Mouse (Mus musculus) embryonic facial prominence, embryonic 14.5 days (tissue): Measurements from ENCODE around the gene Vmn1r55. TPM values are rescaled to one million over a fixed set of nuclear protein-coding genes. Genes with fewer than 3 reads are reported as not detected.

ENCODE experiments used
- ATAC-seq: fragments of 200-750 bp; cut with Nextera tagmentation; 2 replicates; pipeline ENCODE4 v1.8.0; 2017; ENCODE audit warnings: low read depth, moderate number of reproducible peaks, moderate TSS enrichment
- DNase-seq: peaks from one replicate; pipeline ENCODE4 v3.0.0-alpha.2; 2015; ENCODE audit warnings: low spot score
- H3K27ac ChIP-seq: fragments of 300-500 bp; sonication (generic); replicated peaks from 2 replicates; pipeline ENCODE4 v1.5.1; 2014; ENCODE audit warnings: low read depth, mild to moderate bottlenecking, low read length, moderate library complexity
- H3K27me3 ChIP-seq: fragments of 300-500 bp; sonication (generic); replicated peaks from 2 replicates; pipeline ENCODE4 v1.6.1; 2014; ENCODE audit warnings: low read length; ENCODE audit not compliant: control insufficient read depth, insufficient read depth
- H3K36me3 ChIP-seq: fragments of 300-500 bp; sonication (generic); 2 replicates; pipeline ENCODE4 v1.6.1; 2014; ENCODE audit warnings: low read length, mixed read lengths; ENCODE audit not compliant: control insufficient read depth, insufficient read depth
- H3K4me1 ChIP-seq: fragments of 300-500 bp; sonication (generic); 2 replicates; pipeline ENCODE4 v1.6.1; 2014; ENCODE audit warnings: antibody characterized with exemption, low read length; ENCODE audit not compliant: control insufficient read depth, insufficient read depth
- H3K4me2 ChIP-seq: fragments of 300-500 bp; sonication (generic); 2 replicates; pipeline ENCODE4 v1.6.1; 2014; ENCODE audit warnings: low read depth, mild to moderate bottlenecking, low read length, moderate library complexity, mixed read lengths
- H3K4me3 ChIP-seq: fragments of 300-500 bp; sonication (generic); 2 replicates; pipeline ENCODE4 v1.5.1; 2014; ENCODE audit warnings: low read depth, mild to moderate bottlenecking, low read length
- H3K9ac ChIP-seq: fragments of 300-500 bp; sonication (generic); 2 replicates; pipeline ENCODE4 v1.6.1; 2014; ENCODE audit warnings: low read depth, mild to moderate bottlenecking, low read length, moderate library complexity, mixed read lengths
- H3K9me3 ChIP-seq: fragments of 300-500 bp; sonication (generic); 2 replicates; pipeline ENCODE4 v1.6.1; 2016; ENCODE audit warnings: low read length; ENCODE audit not compliant: control insufficient read depth
- WGBS: fragments of 180-500 bp; shearing (Covaris S2); extraction: QIAGEN DNeasy Blood & Tissue Kit; methylation state at CpG from one replicate; pipeline ENCODE4 v1.1.7; 2014; 5-methylcytosine and 5-hydroxymethylcytosine counted together
- polyA plus RNA-seq: library from polyadenylated mRNA; unstranded; fragments of >200 nt; fragmentation: Nextera tagmentation; extraction: Ambion mirVana; gene quantifications from 2 replicates; pipeline ENCODE4 v1.2.1, GENCODE M21; 2014

Gene Vmn1r55
- polyA plus RNA-seq, 1 experiment from 2014 or later = not detected

DNA sequence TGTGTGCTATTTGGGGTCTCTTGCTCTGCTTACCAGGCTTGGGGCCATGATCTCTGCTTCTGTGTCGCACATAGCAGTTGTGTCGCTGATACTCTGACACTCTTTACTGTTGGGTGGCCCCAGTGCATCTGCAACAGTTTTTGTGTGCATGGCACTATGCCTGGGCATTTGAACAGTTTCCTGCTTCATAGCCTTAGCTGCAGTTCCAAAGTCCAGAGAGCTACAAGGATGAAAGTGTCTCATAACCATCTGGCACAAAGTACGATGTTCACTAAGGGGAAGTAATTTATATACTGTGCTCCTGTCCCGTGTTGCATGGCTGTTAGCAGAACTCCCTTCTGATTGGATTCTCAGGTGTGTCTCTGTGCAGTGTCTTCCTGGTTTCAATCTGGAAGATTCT, 61.6 kb downstream of the Vmn1r55 start:
- Histone ChIP-seq H3K4me1 (no peaks in the 10 kb centered on the region), H3K9me3 (no peaks in the 10 kb centered on the region), H3K4me3 (no peak overlapping the region), H3K27ac (no peak overlapping the region), H3K4me2 (no peak overlapping the region), H3K27me3 (no peaks in the 10 kb centered on the region), H3K9ac (no peak overlapping the region), H3K36me3 (peaks cover 74% of the 10 kb centered on the region)
- ATAC-seq (no peak), DNase-seq (no peak)
- WGBS = 72% methylated on average over 4 of the region's 4 CpGs

DNA sequence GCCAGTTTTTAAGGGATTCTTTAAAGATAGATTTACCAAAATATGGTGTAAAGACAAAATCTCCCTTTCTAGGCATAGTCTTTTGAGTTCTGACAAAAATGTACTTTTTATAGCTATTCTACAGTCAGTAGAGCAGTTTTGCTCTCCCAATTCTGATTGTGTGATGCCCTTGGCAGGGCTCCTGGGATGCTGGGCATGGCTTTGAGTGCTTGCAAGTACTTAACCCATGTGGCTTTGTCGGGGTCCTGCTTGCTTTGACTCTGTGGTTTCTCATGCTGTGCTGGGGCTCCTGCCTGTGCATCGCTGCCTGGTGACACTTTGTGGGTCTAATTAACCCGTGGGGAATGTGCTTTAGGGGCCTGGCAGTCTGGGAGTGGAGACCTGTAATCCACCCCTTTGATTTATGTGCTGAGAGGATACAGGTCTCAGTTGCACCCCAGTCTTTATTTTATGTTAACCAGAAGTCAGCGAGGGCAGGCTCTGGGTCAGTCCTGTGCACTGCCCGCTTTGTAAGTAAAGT, 62.5 kb downstream of the Vmn1r55 start:
- H3K4me3 ChIP-seq = no peak overlapping the region
- no peak for ATAC-seq
- peaks cover under 1% of the 10 kb centered on the region; the same call in 1 of the 2 replicates for H3K4me1 ChIP-seq
- no peak overlapping the region for H3K27ac ChIP-seq
- H3K27me3 ChIP-seq = no peaks in the 10 kb centered on the region
- DNase-seq = no peak
- H3K36me3 ChIP-seq = peaks cover 68% of the 10 kb centered on the region
- no peaks in the 10 kb centered on the region for H3K9me3 ChIP-seq
- H3K9ac ChIP-seq = no peak overlapping the region
- 87% methylated on average over 5 of the region's 5 CpGs for WGBS
- no peak overlapping the region for H3K4me2 ChIP-seq

GRCm38 (mm10) chr7:5085512-5085911, 64.0 kb downstream of the Vmn1r55 start:
- WGBS = 92% methylated on average over 1 of the region's 1 CpGs
- Histone ChIP-seq H3K4me1 (peaks cover 10% of the 10 kb centered on the region; the same call in 1 of the 2 replicates), H3K36me3 (peaks cover 56% of the 10 kb centered on the region), H3K27ac (no peak overlapping the region), H3K27me3 (no peaks in the 10 kb centered on the region), H3K9me3 (no peaks in the 10 kb centered on the region), H3K4me2 (no peak overlapping the region), H3K9ac (no peak overlapping the region), H3K4me3 (no peak overlapping the region)
- ATAC-seq (no peak), DNase-seq (no peak)

- H3K9ac ChIP-seq = no peak overlapping the region
- no peaks in the 10 kb centered on the region for H3K9me3 ChIP-seq
- no peak for ATAC-seq
- no peaks in the 10 kb centered on the region for H3K27me3 ChIP-seq
- DNase-seq = no peak
- H3K4me2 ChIP-seq = no peak overlapping the region
- H3K4me1 ChIP-seq = peaks cover 10% of the 10 kb centered on the region; the same call in 1 of the 2 replicates
- peaks cover 54% of the 10 kb centered on the region for H3K36me3 ChIP-seq
- 89% methylated on average over 18 of the region's 18 CpGs for WGBS
- no peak overlapping the region for H3K4me3 ChIP-seq
- no peak overlapping the region for H3K27ac ChIP-seq
Measured at GRCm38 (mm10) chr7:5083325-5084105, 66.0 kb downstream of the Vmn1r55 start.

DNA sequence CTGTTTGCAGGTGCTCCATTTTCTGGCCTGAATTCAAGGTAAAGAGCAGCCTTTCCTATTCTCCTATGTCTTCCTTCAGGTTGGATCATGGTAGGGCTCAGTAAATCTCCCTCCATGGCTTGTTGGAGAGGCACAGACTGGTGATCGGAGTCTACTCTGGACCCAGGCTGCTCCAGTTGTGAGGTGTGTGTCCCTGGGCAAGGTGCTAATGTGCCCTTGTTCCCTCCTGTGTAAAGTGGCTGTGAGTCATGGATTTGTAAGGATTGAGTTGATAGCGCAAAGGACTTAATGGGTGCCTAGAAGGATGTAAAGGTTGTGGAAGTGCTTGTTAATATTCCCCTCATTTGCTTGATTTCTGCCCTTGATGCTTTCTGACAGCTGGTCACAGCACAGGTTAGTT, 67.5 kb downstream of the Vmn1r55 start:
- 94% methylated on average over 2 of the region's 2 CpGs for WGBS
- H3K4me1 ChIP-seq = peaks cover 10% of the 10 kb centered on the region; the same call in 1 of the 2 replicates
- H3K4me3 ChIP-seq = peak overlapping the region; percentile 0; the same call in 1 of the 2 replicates
- H3K9ac ChIP-seq = no peak overlapping the region; the same call in 1 of the 2 replicates
- peaks cover 64% of the 10 kb centered on the region for H3K36me3 ChIP-seq
- H3K4me2 ChIP-seq = 0 out of 2 replicates have a peak overlapping the region, but pooled peaks have one; percentile 12
- no peak overlapping the region for H3K27ac ChIP-seq
- DNase-seq (no peak), ATAC-seq (no peak)
- H3K27me3 ChIP-seq = no peaks in the 10 kb centered on the region
- H3K9me3 ChIP-seq = no peaks in the 10 kb centered on the region

- peak overlapping the region; percentile 69 for H3K4me2 ChIP-seq
- WGBS = 72% methylated on average over 6 of the region's 6 CpGs
- H3K9me3 ChIP-seq = no peaks in the 10 kb centered on the region
- no peaks in the 10 kb centered on the region for H3K27me3 ChIP-seq
- H3K4me1 ChIP-seq = peaks cover 10% of the 10 kb centered on the region; the same call in 1 of the 2 replicates
- peak overlapping the region; percentile 98 for H3K9ac ChIP-seq
- peak overlapping the region; percentile 100 for H3K4me3 ChIP-seq
- no peak for DNase-seq
- H3K27ac ChIP-seq = no peak overlapping the region
- H3K36me3 ChIP-seq = peaks cover 65% of the 10 kb centered on the region
- no peak for ATAC-seq
Measured at GRCm38 (mm10) chr7:5081241-5081640, 68.2 kb downstream of the Vmn1r55 start.

GRCm38 (mm10) chr7:5080815-5081214, 68.7 kb downstream of the Vmn1r55 start:
- H3K9ac ChIP-seq = peak overlapping the region; percentile 98
- no peaks in the 10 kb centered on the region for H3K27me3 ChIP-seq
- H3K4me2 ChIP-seq = peak overlapping the region; percentile 69
- peaks cover 10% of the 10 kb centered on the region; the same call in 1 of the 2 replicates for H3K4me1 ChIP-seq
- WGBS = 8% methylated on average over 6 of the region's 6 CpGs
- H3K36me3 ChIP-seq = peaks cover 65% of the 10 kb centered on the region
- H3K4me3 ChIP-seq = peak overlapping the region; percentile 100
- H3K9me3 ChIP-seq = no peaks in the 10 kb centered on the region
- DNase-seq = no peak
- ATAC-seq = no peak
- peak overlapping the region; percentile 94 for H3K27ac ChIP-seq

DNA sequence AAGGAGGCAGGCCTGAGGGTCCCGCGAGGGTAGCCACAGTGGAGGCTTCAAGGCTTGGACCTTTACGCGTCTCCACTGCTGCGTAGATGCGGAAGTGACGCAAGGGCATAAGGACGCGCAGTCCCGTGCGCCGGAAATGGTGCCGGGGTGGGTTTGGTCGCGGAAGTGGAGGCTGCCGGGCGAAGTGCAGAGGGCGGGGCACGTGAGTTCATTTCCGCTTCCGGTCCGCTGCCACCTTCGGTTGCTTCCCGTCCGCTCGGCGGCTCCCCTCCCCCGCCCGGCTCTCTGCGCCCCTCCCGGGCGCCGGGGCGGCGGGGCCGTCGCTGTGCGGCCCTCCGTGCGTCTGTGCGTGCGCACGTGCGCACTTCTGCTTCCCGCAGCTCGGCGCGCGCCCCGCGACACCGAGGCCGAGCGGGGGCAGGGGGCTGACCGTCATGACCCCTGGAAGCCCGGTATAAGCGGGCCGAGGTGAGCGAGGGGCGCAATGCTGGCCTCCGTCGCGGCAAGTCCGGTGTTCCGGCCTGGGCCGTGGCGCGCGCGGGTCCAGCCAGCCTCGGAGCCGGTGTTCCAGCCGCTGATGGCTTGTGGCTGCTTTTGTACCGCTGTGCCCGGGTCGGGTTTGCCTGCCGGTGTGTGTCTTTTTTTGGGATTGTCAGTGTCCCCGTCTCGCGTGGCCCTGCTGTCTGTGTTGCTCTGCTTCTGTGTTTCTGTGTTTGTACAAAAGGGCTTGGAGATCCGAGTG, 69.3 kb downstream of the Vmn1r55 start, which contains the start of gene Epn1:
Gene Epn1 (plus strand): TSS at position 226 of the 742 bp plus-strand sequence.
- Histone ChIP-seq H3K36me3 (peaks cover 64% of the 10 kb centered on the region), H3K9ac (peak within 1 kb of the TSS; percentile 98), H3K27me3 (no peaks in the 10 kb centered on the region), H3K27ac (peak within 1 kb of the TSS; percentile 94), H3K4me3 (peak within 1 kb of the TSS; percentile 100), H3K4me1 (peaks cover 10% of the 10 kb centered on the region; the same call in 1 of the 2 replicates), H3K4me2 (peak within 1 kb of the TSS; percentile 69), H3K9me3 (no peaks in the 10 kb centered on the region)
- WGBS = 2% methylated on average over 18 of the region's 81 CpGs
- DNase-seq = peak; percentile 98
- ATAC-seq = peak; percentile 98
